Mouse (Mus musculus) CH12.LX (cell line): ENCODE data around the gene Ppp6r3. TPM values are rescaled to one million over a fixed set of nuclear protein-coding genes. Genes with fewer than 3 reads are reported as not detected.

Source experiments
- DNase-seq: peaks from one replicate; pipeline ENCODE4 v3.0.0-alpha.2; 2013; ENCODE audit errors: extremely low read depth
- H3K27ac ChIP-seq: 2 replicates; pipeline ENCODE4 v1.5.1; 2012; ENCODE audit warnings: low read depth, mild to moderate bottlenecking, control low read depth, moderate library complexity; ENCODE audit not compliant: insufficient read depth
- H3K27me3 ChIP-seq: replicated peaks from 2 replicates; pipeline ENCODE3; 2012; ENCODE audit warnings: inconsistent platforms
- H3K36me3 ChIP-seq, 2 experiments: replicated peaks in 1 of 2; 2 replicates each; pipeline versions ENCODE3 to v1.6.1; 2012; ENCODE audit warnings: inconsistent platforms in 1 of 2, low read length in 1 of 2, mild to moderate bottlenecking in 1 of 2, mixed read lengths in 1 of 2, moderate library complexity in 1 of 2; ENCODE audit not compliant: control insufficient read depth in 1 of 2, insufficient read depth in 1 of 2
- H3K4me1 ChIP-seq, 2 experiments: 2 replicates each; pipeline ENCODE4 v1.6.1; 2012; ENCODE audit warnings: inconsistent platforms in 1 of 2, moderate library complexity in 1 of 2; ENCODE audit not compliant: insufficient read depth in 2 of 2, control insufficient read depth in 1 of 2
- H3K4me2 ChIP-seq: 2 replicates; pipeline ENCODE4 v1.6.1; 2012; ENCODE audit warnings: low read depth, mild to moderate bottlenecking, control low read depth; ENCODE audit not compliant: poor library complexity, insufficient read depth, severe bottlenecking
- H3K4me3 ChIP-seq, 3 experiments: fragments of 150-350 bp in 1 of 3; sonication (generic) in 1 of 3; replicated peaks in 1 of 3; 2 replicates each; pipeline versions ENCODE3 to v1.5.1; 2011 to 2012; ENCODE audit warnings: low read depth in 2 of 3, low read length in 2 of 3, mild to moderate bottlenecking in 2 of 3, moderate library complexity in 2 of 3, control low read depth in 1 of 3, improper control_type of control experiment in 1 of 3, inconsistent platforms in 1 of 3, mixed read lengths in 1 of 3; ENCODE audit not compliant: poor library complexity in 1 of 3
- H3K79me2 ChIP-seq: replicated peaks from 2 replicates; pipeline ENCODE4 v1.6.1; 2012; ENCODE audit warnings: mild to moderate bottlenecking, moderate library complexity; ENCODE audit not compliant: control insufficient read depth, poor library complexity, insufficient read depth, severe bottlenecking; ENCODE audit errors: extremely low read depth
- H3K9ac ChIP-seq: 2 replicates; pipeline ENCODE4 v1.6.1; 2012; ENCODE audit warnings: low read depth, mild to moderate bottlenecking, control low read depth, moderate library complexity; ENCODE audit not compliant: insufficient read depth
- H3K9me3 ChIP-seq: replicated peaks from 2 replicates; pipeline ENCODE3; 2012; ENCODE audit warnings: low read length, inconsistent platforms, mixed read lengths
- BHLHE40 ChIP-seq: IDR thresholded peaks from 2 replicates; pipeline ENCODE4 v1.6.1; 2011; ENCODE audit warnings: mild to moderate bottlenecking, low read depth, low read length, improper control_type of control experiment
- CHD2 ChIP-seq: IDR thresholded peaks from 2 replicates; pipeline ENCODE4 v1.6.1; 2011; ENCODE audit warnings: low read length, improper control_type of control experiment
- E2F4 ChIP-seq: IDR thresholded peaks from 2 replicates; pipeline ENCODE4 v1.6.1; 2011; ENCODE audit warnings: low read depth, low read length, improper control_type of control experiment; ENCODE audit not compliant: insufficient replicate concordance
- ETS1 ChIP-seq: conservative IDR thresholded peaks from 2 replicates; pipeline ENCODE4 v1.6.1; 2012; ENCODE audit warnings: low read depth, mild to moderate bottlenecking, inconsistent platforms, low read length, improper control_type of control experiment, moderate library complexity
- IRF4 ChIP-seq: IDR thresholded peaks from 2 replicates; pipeline ENCODE4 v1.6.1; 2014; ENCODE audit warnings: low read depth, mild to moderate bottlenecking, inconsistent platforms, low read length, improper control_type of control experiment
- JUND ChIP-seq: conservative IDR thresholded peaks from 2 replicates; pipeline ENCODE4 v1.6.1; 2011; ENCODE audit warnings: low read depth, low read length, improper control_type of control experiment
- MAFK ChIP-seq: IDR thresholded peaks from 2 replicates; pipeline ENCODE4 v1.6.1; 2011; ENCODE audit warnings: low read length, improper control_type of control experiment; ENCODE audit not compliant: insufficient replicate concordance
- MAZ ChIP-seq: IDR thresholded peaks from 2 replicates; pipeline ENCODE4 v1.6.1; 2012; ENCODE audit warnings: low read depth, mild to moderate bottlenecking, inconsistent platforms, low read length, improper control_type of control experiment, moderate library complexity
- MXI1 ChIP-seq: IDR thresholded peaks from 2 replicates; pipeline ENCODE4 v1.6.1; 2011; ENCODE audit warnings: mild to moderate bottlenecking, low read depth, low read length, improper control_type of control experiment
- MYC ChIP-seq: IDR thresholded peaks from 2 replicates; pipeline ENCODE4 v1.6.1; 2011; ENCODE audit warnings: low read depth, mild to moderate bottlenecking, improper control_type of control experiment, low read length
- PAX5 ChIP-seq: IDR thresholded peaks from 2 replicates; pipeline ENCODE4 v1.6.1; 2012; ENCODE audit warnings: low read length, inconsistent platforms, mixed read lengths
- POLR2A ChIP-seq: IDR thresholded peaks from 2 replicates; pipeline ENCODE4 v1.6.1; 2011; ENCODE audit warnings: low read depth, mild to moderate bottlenecking, improper control_type of control experiment, low read length
- RAD21 ChIP-seq: IDR thresholded peaks from 2 replicates; pipeline ENCODE4 v1.6.1; 2011; ENCODE audit warnings: low read depth, mild to moderate bottlenecking, low read length, improper control_type of control experiment, moderate library complexity
- SMC3 ChIP-seq: IDR thresholded peaks from 2 replicates; pipeline ENCODE4 v1.6.1; 2011; ENCODE audit warnings: low read depth, low read length, improper control_type of control experiment
- TCF12 ChIP-seq: IDR thresholded peaks from 2 replicates; pipeline ENCODE4 v1.6.1; 2014; ENCODE audit warnings: low read depth, mild to moderate bottlenecking, inconsistent platforms, low read length, improper control_type of control experiment
- UBTF ChIP-seq: IDR thresholded peaks from 2 replicates; pipeline ENCODE4 v1.6.1; 2012; ENCODE audit warnings: low read depth, mild to moderate bottlenecking, inconsistent platforms, low read length, improper control_type of control experiment, moderate library complexity
- USF1 ChIP-seq: IDR thresholded peaks from 2 replicates; pipeline ENCODE4 v1.6.1; 2014; ENCODE audit warnings: low read depth, mild to moderate bottlenecking, inconsistent platforms, low read length, improper control_type of control experiment
- ZC3H11A ChIP-seq: IDR thresholded peaks from 2 replicates; pipeline ENCODE4 v1.6.1; 2012; ENCODE audit warnings: low read depth, mild to moderate bottlenecking, inconsistent platforms, low read length, improper control_type of control experiment
- ZKSCAN1 ChIP-seq: IDR thresholded peaks from 2 replicates; pipeline ENCODE4 v1.6.1; 2012; ENCODE audit warnings: low read depth, inconsistent platforms, low read length, improper control_type of control experiment, borderline replicate concordance
- ZMIZ1 ChIP-seq: IDR thresholded peaks from 2 replicates; pipeline ENCODE4 v1.6.1; 2012; ENCODE audit warnings: low read depth, mild to moderate bottlenecking, inconsistent platforms, low read length, improper control_type of control experiment
- dilution Hi-C: fragments of 300-500 bp; cut with MboI; formaldehyde crosslinking; loops from 2 replicates; pipeline ENCODE4 v1.14.3; 2020; ENCODE audit warnings: low sequenced_read_pairs; ENCODE audit not compliant: extremely low pct_unique_long_range_greater_than_20kb, extremely low pct_ligation_motif_present
- in situ Hi-C: fragments of 300-500 bp; cut with MboI; formaldehyde crosslinking; loops from 3 replicates; pipeline ENCODE4 v1.14.3; 2019; ENCODE audit warnings: low sequenced_read_pairs, low pct_ligation_motif_present, low pct_unique_long_range_greater_than_20kb, mixed read lengths
- polyA plus RNA-seq: library from polyadenylated mRNA; unstranded; fragments of >175 nt; gene quantifications from 2 replicates; pipeline ENCODE4 v1.2.1, GENCODE M21; 2012; ENCODE audit warnings: low read depth; ENCODE audit not compliant: insufficient read length
- total RNA-seq, 2 experiments: library from RNA; depleted of rRNA; stranded (reverse); fragments of 300-350 nt in 1 of 2; fragments of >200 nt in 1 of 2; gene quantifications; 2 replicates each; pipeline ENCODE4 v1.2.3; 2012 to 2014

Ppp6r3 gene
- total and polyA plus RNA-seq, 3 experiments, result 68.5 to 94.6 (median 72.3) TPM

DNA sequence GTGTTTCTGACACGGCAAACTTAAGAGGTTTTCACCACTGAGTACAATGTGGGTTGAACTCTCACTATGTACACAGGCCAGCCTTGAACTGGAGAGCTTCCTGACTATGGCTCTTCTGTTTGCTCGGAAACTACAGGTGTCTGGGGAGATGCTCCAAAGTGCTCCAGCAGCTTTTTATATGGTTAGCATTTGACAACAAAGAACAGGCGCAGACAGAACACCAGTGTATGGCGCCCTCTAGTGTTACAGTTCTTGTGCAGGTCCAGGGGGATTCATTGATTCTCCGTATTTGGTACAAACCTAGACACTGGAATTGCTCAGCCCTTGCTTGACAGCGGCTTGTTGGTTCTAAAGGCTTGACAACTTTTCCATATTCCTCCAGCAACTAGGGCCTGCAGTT lies 124.4 kb downstream of the Ppp6r3 start (continued):
- TF ChIP-seq JUND (no peak), TCF12 (no peak), E2F4 (no peak)

- Histone ChIP-seq H3K27me3 (no peaks in the 10 kb centered on the region), H3K9ac (no peak overlapping the region), H3K27ac (no peak overlapping the region), H3K4me1 (peaks cover 0 to 17% of the 10 kb centered on the region in 2 experiments; a peak in 2 of 4 replicates), H3K4me2 (no peak overlapping the region), H3K36me3 (peaks cover 16 to 31% of the 10 kb centered on the region in 2 experiments), H3K9me3 (peaks cover 2% of the 10 kb centered on the region), H3K4me3 (no peak overlapping the region), H3K79me2 (no peaks in the 10 kb centered on the region)
- TF ChIP-seq E2F4 (no peak), MYC (no peak), USF1 (no peak), SMC3 (no peak), MAFK (no peak), ZMIZ1 (no peak), ETS1 (no peak), CHD2 (no peak), MXI1 (no peak), BHLHE40 (no peak), ZKSCAN1 (no peak), MAZ (no peak), PAX5 (no peak), ZC3H11A (no peak), UBTF (no peak), POLR2A (no peak), TCF12 (no peak)
- DNase-seq, result no peak
- dilution Hi-C loops, result no loop called here
- in situ Hi-C loops, result loop anchor here (5.0 kb wide), 1 partner anchor 138 kb away; no protein-coding TSS in a partner anchor
These were observed 124.8 kb downstream of the Ppp6r3 start for GRCm38 (mm10) chr19:3450714-3451113.

GRCm38 (mm10) chr19:3449248-3449647 lies 126.3 kb downstream of the Ppp6r3 start:
- Histone ChIP-seq H3K4me1 (peaks cover 0 to 17% of the 10 kb centered on the region in 2 experiments; a peak in 2 of 4 replicates), H3K27me3 (peaks cover 1% of the 10 kb centered on the region), H3K79me2 (no peaks in the 10 kb centered on the region), H3K4me2 (no peak overlapping the region), H3K36me3 (peaks cover 4 to 16% of the 10 kb centered on the region in 2 experiments), H3K9ac (no peak overlapping the region), H3K27ac (no peak overlapping the region), H3K4me3 (no peak overlapping the region), H3K9me3 (peaks cover 2% of the 10 kb centered on the region)
- in situ Hi-C loops (no loop called here), dilution Hi-C loops (no loop called here)
- no peak for DNase-seq
- no peak for TF ChIP-seq JUND
- no peak for TF ChIP-seq ZMIZ1
- no peak for TF ChIP-seq IRF4
- no peak for TF ChIP-seq RAD21
